Mouse (Mus musculus): ENCODE data around the gene Frem1. TPM values are rescaled to one million over a fixed set of nuclear protein-coding genes. Genes with fewer than 3 reads are reported as not detected.

Gene Frem1
- polyA plus RNA-seq, 1 experiment from 2014 or later, result 16.0 TPM

DNA sequence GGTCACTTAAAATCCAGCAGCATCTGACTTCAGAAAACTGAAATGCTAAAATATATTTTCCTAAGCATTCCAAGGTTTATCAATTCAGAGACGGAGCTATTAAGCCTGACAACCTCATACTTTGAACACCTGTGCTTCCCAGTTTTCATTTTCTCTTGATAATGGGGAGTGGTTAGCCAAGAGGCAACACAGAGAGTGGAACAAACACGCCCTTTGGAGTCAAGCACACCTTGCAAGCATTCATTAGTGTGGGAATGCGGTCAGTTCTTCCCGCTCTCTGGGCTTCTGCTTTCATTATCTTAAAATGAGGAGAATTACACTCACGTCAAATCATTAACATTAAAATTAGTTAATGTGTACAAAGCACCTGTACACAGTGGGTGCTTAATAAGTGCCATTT, 122.1 kb downstream of the Frem1 start:
- DNase-seq (ENCODE audit: low spot score) (no peak), ATAC-seq (ENCODE audit: low read depth) (no peak)
- Histone ChIP-seq H3K27me3 (replicated peaks; ENCODE audit: control insufficient read depth, insufficient read depth, low read length) (no peaks in the 10 kb centered on the region), H3K27ac (replicated peaks; ENCODE audit: low read depth, low read length) (no peak overlapping the region), H3K9ac (ENCODE audit: low read depth, low read length) (no peak overlapping the region), H3K4me3 (ENCODE audit: low read depth, low read length) (no peak overlapping the region), H3K36me3 (ENCODE audit: control insufficient read depth, insufficient read depth, low read length) (0 out of 2 replicates have a peak, but pooled peaks cover 10% of the 10 kb centered on the region), H3K4me1 (ENCODE audit: control insufficient read depth, insufficient read depth, low read length) (no peaks in the 10 kb centered on the region), H3K9me3 (ENCODE audit: control insufficient read depth, low read length) (no peaks in the 10 kb centered on the region), H3K4me2 (ENCODE audit: low read depth, low read length) (no peak overlapping the region)
- WGBS, result 78% methylated on average over 5 of the region's 5 CpGs

DNA sequence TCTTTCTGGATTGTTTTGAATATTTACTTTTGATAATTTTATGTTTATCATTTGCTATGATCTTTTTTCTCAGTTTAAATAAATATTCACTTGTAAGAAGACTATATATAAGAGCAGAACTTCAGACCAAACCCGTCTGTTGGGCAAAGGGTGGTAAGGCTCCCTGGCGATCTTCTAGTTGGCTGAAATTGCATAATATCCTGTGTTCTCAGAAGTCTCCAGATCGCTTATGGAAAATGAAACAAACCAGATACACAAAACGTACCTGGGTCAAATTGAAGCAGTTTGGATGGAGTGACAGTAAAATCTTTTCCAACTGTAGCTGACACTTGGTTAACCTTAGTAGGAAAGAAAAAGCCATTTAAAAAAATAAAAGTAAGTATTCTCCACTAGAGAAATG, 130.2 kb downstream of the Frem1 start:
- no peaks in the 10 kb centered on the region for H3K27me3 ChIP-seq (replicated peaks; ENCODE audit: control insufficient read depth, insufficient read depth, low read length)
- no peaks in the 10 kb centered on the region for H3K36me3 ChIP-seq (ENCODE audit: control insufficient read depth, insufficient read depth, low read length)
- no peaks in the 10 kb centered on the region for H3K9me3 ChIP-seq (ENCODE audit: control insufficient read depth, low read length)
- no peak overlapping the region for H3K4me3 ChIP-seq (ENCODE audit: low read depth, low read length)
- DNase-seq (ENCODE audit: low spot score) (no peak), ATAC-seq (ENCODE audit: low read depth) (no peak)
- no peak overlapping the region for H3K27ac ChIP-seq (replicated peaks; ENCODE audit: low read depth, low read length)
- H3K9ac ChIP-seq (ENCODE audit: low read depth, low read length), result no peak overlapping the region
- no peaks in the 10 kb centered on the region for H3K4me1 ChIP-seq (ENCODE audit: control insufficient read depth, insufficient read depth, low read length)
- H3K4me2 ChIP-seq (ENCODE audit: low read depth, low read length), result no peak overlapping the region
- WGBS, result 62% methylated on average over 4 of the region's 4 CpGs

DNA sequence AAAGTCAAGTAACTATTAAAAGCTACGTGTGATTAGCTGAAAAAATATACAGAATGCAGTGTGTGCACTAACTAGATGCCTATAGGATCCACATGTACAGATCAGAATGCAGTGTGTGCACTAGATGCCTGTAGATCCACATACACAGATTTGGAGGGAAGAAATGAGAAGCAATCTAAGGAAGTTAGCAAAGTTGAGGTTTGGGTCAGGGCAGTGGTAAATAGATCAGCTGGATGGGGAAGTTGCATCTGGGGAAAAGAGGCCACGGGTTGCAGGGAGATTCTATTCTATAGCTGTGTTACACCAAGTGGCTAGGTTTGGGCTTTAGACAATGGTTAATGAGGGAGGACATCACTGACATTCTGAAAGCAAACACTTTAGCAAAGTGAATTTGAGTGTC, 133.5 kb downstream of the Frem1 start:
- Histone ChIP-seq H3K36me3 (ENCODE audit: control insufficient read depth, insufficient read depth, low read length) (0 out of 2 replicates have a peak, but pooled peaks cover 4% of the 10 kb centered on the region), H3K9me3 (ENCODE audit: control insufficient read depth, low read length) (no peaks in the 10 kb centered on the region), H3K27me3 (replicated peaks; ENCODE audit: control insufficient read depth, insufficient read depth, low read length) (no peaks in the 10 kb centered on the region), H3K4me2 (ENCODE audit: low read depth, low read length) (no peak overlapping the region), H3K27ac (replicated peaks; ENCODE audit: low read depth, low read length) (no peak overlapping the region), H3K4me1 (ENCODE audit: control insufficient read depth, insufficient read depth, low read length) (peaks cover 6% of the 10 kb centered on the region; the same call in 1 of the 2 replicates), H3K4me3 (ENCODE audit: low read depth, low read length) (no peak overlapping the region), H3K9ac (ENCODE audit: low read depth, low read length) (no peak overlapping the region)
- ATAC-seq (ENCODE audit: low read depth) (no peak), DNase-seq (ENCODE audit: low spot score) (no peak)
- 68% methylated on average over 2 of the region's 2 CpGs for WGBS

DNA sequence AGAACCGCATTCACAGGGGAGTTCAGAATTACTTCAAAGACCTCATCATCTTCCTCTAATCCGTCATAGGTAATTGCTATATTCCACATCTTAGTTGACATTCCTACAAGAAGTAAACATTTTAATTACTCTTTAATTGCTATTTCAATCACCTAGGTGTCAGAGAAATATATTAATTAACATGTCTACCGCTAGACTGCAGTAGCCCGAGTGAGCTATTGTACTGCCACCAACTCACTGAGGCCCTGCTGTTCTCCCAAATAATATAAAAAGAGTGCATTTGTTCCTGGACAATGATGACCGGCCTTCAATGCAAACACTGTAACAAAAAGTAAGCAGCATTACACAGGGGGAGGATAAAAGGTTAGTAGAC, 135.5 kb downstream of the Frem1 start:
- 50% methylated on average over 5 of the region's 5 CpGs for WGBS
- H3K4me1 ChIP-seq (ENCODE audit: control insufficient read depth, insufficient read depth, low read length), result peaks cover 6% of the 10 kb centered on the region; the same call in 1 of the 2 replicates
- no peaks in the 10 kb centered on the region for H3K9me3 ChIP-seq (ENCODE audit: control insufficient read depth, low read length)
- no peaks in the 10 kb centered on the region for H3K27me3 ChIP-seq (replicated peaks; ENCODE audit: control insufficient read depth, insufficient read depth, low read length)
- ATAC-seq (ENCODE audit: low read depth) (no peak), DNase-seq (ENCODE audit: low spot score) (no peak)
- H3K9ac ChIP-seq (ENCODE audit: low read depth, low read length), result no peak overlapping the region
- no peak overlapping the region for H3K4me3 ChIP-seq (ENCODE audit: low read depth, low read length)
- peaks cover 19% of the 10 kb centered on the region for H3K36me3 ChIP-seq (ENCODE audit: control insufficient read depth, insufficient read depth, low read length)
- H3K4me2 ChIP-seq (ENCODE audit: low read depth, low read length), result 0 out of 2 replicates have a peak overlapping the region, but pooled peaks have one; percentile 3
- H3K27ac ChIP-seq (replicated peaks; ENCODE audit: low read depth, low read length), result no peak overlapping the region

DNA sequence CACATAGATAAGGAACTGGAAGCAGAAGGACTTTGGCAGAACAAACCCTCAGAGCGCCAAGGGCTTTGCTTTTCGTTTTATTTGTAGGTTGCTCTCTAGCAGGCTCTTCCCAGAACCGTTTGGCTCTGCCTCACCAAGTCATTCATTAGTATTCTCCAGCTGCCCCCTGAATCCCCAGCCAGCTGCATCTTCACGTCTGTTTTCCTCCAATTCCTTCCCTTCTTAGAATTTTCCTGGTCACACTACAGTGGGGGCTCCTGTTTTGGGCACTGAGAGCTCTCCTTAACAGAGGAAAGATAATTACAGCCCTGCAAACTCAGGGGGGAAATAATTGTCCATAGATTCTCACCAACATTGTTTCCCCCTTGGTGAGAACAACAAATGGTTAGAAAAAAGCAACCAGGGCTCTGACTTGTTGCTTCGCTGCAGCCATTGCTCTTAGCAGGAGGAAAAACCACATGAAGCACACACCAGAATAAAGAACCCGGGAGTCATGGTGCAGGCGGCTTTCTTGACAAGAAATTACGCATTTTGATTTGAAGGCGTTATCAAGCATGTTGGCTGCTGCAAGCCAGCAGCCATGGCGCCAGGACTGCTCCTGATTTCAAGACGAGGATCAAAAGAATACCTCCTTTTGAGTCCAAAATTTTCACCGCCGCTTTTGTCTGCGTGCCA, 136.0 kb downstream of the Frem1 start:
- H3K27ac ChIP-seq (replicated peaks; ENCODE audit: low read depth, low read length), result peak overlapping the region; percentile 55
- no peaks in the 10 kb centered on the region for H3K9me3 ChIP-seq (ENCODE audit: control insufficient read depth, low read length)
- 0 out of 2 replicates have a peak overlapping the region, but pooled peaks have one; percentile 3 for H3K4me2 ChIP-seq (ENCODE audit: low read depth, low read length)
- WGBS, result 44% methylated on average over 14 of the region's 14 CpGs
- ATAC-seq (ENCODE audit: low read depth) (no peak), DNase-seq (ENCODE audit: low spot score) (peak; percentile 56)
- no peak overlapping the region for H3K4me3 ChIP-seq (ENCODE audit: low read depth, low read length)
- peaks cover 6% of the 10 kb centered on the region; the same call in 1 of the 2 replicates for H3K4me1 ChIP-seq (ENCODE audit: control insufficient read depth, insufficient read depth, low read length)
- no peaks in the 10 kb centered on the region for H3K27me3 ChIP-seq (replicated peaks; ENCODE audit: control insufficient read depth, insufficient read depth, low read length)
- peaks cover 19% of the 10 kb centered on the region for H3K36me3 ChIP-seq (ENCODE audit: control insufficient read depth, insufficient read depth, low read length)
- no peak overlapping the region for H3K9ac ChIP-seq (ENCODE audit: low read depth, low read length)

DNA sequence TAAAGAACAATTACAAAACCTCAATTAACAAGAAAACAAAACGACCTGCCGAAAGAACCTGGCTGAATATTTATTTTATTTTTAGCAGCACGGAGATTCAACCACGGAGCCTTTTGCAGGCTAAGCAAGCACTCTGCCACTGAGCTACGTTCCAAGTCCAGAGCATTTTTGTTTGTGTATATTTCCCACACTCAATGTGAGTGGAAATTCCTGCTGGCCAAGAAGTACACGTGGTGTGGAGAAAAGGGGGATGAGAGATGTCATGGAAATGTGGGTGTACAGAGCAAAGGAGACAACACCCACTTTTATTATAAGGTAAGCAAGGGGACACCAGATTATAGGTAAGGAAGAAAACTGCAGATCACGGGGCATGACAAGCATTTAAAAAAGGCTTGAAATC, 136.6 kb downstream of the Frem1 start:
- DNase-seq (ENCODE audit: low spot score) (no peak), ATAC-seq (ENCODE audit: low read depth) (no peak)
- peak overlapping the region; percentile 55; the same call in 1 of the 2 replicates for H3K27ac ChIP-seq (replicated peaks; ENCODE audit: low read depth, low read length)
- peaks cover 6% of the 10 kb centered on the region; the same call in 1 of the 2 replicates for H3K4me1 ChIP-seq (ENCODE audit: control insufficient read depth, insufficient read depth, low read length)
- H3K36me3 ChIP-seq (ENCODE audit: control insufficient read depth, insufficient read depth, low read length), result peaks cover 19% of the 10 kb centered on the region
- H3K27me3 ChIP-seq (replicated peaks; ENCODE audit: control insufficient read depth, insufficient read depth, low read length), result no peaks in the 10 kb centered on the region
- H3K4me3 ChIP-seq (ENCODE audit: low read depth, low read length), result no peak overlapping the region
- no peak overlapping the region for H3K4me2 ChIP-seq (ENCODE audit: low read depth, low read length)
- WGBS, result 60% methylated on average over 7 of the region's 7 CpGs
- no peaks in the 10 kb centered on the region for H3K9me3 ChIP-seq (ENCODE audit: control insufficient read depth, low read length)
- H3K9ac ChIP-seq (ENCODE audit: low read depth, low read length), result no peak overlapping the region

DNA sequence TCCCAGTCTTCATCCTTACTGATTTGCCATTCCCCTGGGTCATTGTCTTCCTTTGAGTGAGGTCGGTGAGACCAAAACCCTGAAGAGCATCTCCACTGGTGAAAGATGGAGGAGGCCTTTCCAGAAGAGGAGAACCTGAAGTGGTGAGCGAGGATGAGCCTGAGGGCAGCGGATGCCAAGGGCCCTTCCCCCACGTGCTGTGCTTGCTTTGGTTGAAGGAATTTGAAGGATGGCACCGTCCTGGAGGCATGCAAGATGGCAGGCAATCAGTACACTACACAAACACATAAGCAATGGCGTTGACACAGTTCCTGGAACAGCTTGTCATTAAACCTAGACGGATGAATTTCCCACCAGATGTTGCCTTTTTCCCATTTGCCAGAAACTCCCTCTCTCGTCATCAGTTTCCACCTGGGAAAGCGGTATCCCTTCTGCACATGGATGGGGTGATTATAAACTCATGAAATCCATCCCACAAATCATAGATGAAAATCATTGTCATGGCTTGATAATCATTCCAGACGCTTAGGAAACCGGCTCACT, 137.5 kb downstream of the Frem1 start:
- Histone ChIP-seq H3K4me3 (ENCODE audit: low read depth, low read length) (no peak overlapping the region), H3K9me3 (ENCODE audit: control insufficient read depth, low read length) (no peaks in the 10 kb centered on the region), H3K4me2 (ENCODE audit: low read depth, low read length) (no peak overlapping the region), H3K4me1 (ENCODE audit: control insufficient read depth, insufficient read depth, low read length) (peaks cover 6% of the 10 kb centered on the region; the same call in 1 of the 2 replicates), H3K9ac (ENCODE audit: low read depth, low read length) (no peak overlapping the region), H3K27me3 (replicated peaks; ENCODE audit: control insufficient read depth, insufficient read depth, low read length) (no peaks in the 10 kb centered on the region), H3K36me3 (ENCODE audit: control insufficient read depth, insufficient read depth, low read length) (peaks cover 19% of the 10 kb centered on the region), H3K27ac (replicated peaks; ENCODE audit: low read depth, low read length) (no peak overlapping the region)
- ATAC-seq (ENCODE audit: low read depth) (no peak), DNase-seq (ENCODE audit: low spot score) (no peak)
- WGBS, result 66% methylated on average over 11 of the region's 11 CpGs

DNA sequence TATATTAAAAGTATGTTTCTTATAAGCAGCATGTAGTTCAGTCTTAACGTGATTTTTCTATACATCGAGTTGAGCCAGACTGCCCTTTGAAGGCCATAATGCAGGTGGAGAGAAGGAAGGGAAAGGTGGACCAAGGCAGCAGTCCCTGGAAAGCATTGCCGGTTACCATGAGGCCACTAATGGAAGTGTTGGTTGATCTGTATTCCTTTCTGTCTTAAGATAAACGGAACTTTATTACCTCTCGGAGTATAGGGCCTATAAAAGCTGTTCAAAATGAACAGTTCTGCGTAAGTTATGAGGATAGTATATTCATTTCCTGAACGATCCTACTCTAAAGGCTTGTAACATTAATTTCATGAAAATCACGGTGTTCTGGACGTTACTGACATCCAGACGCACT, 156.9 kb downstream of the Frem1 start:
- Histone ChIP-seq H3K4me1 (ENCODE audit: control insufficient read depth, insufficient read depth, low read length) (peaks cover 20% of the 10 kb centered on the region), H3K36me3 (ENCODE audit: control insufficient read depth, insufficient read depth, low read length) (0 out of 2 replicates have a peak, but pooled peaks cover 17% of the 10 kb centered on the region), H3K4me2 (ENCODE audit: low read depth, low read length) (no peak overlapping the region), H3K9me3 (ENCODE audit: control insufficient read depth, low read length) (no peaks in the 10 kb centered on the region), H3K4me3 (ENCODE audit: low read depth, low read length) (no peak overlapping the region), H3K9ac (ENCODE audit: low read depth, low read length) (no peak overlapping the region), H3K27ac (replicated peaks; ENCODE audit: low read depth, low read length) (no peak overlapping the region), H3K27me3 (replicated peaks; ENCODE audit: control insufficient read depth, insufficient read depth, low read length) (no peaks in the 10 kb centered on the region)
- WGBS, result 85% methylated on average over 10 of the region's 10 CpGs
- no peak for ATAC-seq (ENCODE audit: low read depth)
- no peak for DNase-seq (ENCODE audit: low spot score)

DNA sequence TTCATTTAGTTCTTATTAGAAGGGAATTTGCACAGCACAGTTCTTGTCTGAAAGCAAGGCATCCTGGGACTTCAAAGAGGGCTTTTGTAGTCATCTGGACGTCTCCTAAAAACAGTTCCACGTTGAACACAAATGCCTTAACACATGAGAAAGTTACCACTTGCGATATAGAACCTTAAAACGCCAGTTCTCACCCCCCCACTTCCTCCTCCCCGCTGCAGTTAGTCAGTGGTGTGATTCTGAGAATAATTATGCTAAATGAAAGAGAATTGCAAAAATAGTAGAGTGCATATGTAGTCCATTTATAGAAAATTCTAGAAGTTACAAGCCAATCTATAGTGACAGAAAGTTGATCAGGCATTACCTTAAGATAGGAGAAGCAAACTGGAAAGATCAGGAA, 159.9 kb downstream of the Frem1 start:
- 0 out of 2 replicates have a peak, but pooled peaks cover 3% of the 10 kb centered on the region for H3K36me3 ChIP-seq (ENCODE audit: control insufficient read depth, insufficient read depth, low read length)
- H3K4me2 ChIP-seq (ENCODE audit: low read depth, low read length), result no peak overlapping the region
- no peak for ATAC-seq (ENCODE audit: low read depth)
- H3K9me3 ChIP-seq (ENCODE audit: control insufficient read depth, low read length), result no peaks in the 10 kb centered on the region
- peaks cover 25% of the 10 kb centered on the region for H3K4me1 ChIP-seq (ENCODE audit: control insufficient read depth, insufficient read depth, low read length)
- peak overlapping the region; percentile 89 for H3K27ac ChIP-seq (replicated peaks; ENCODE audit: low read depth, low read length)
- WGBS, result 66% methylated on average over 5 of the region's 5 CpGs
- no peak overlapping the region for H3K9ac ChIP-seq (ENCODE audit: low read depth, low read length)
- no peak for DNase-seq (ENCODE audit: low spot score)
- H3K4me3 ChIP-seq (ENCODE audit: low read depth, low read length), result no peak overlapping the region
- no peaks in the 10 kb centered on the region for H3K27me3 ChIP-seq (replicated peaks; ENCODE audit: control insufficient read depth, insufficient read depth, low read length)
